Mouse (Mus musculus) neural tube, embryonic 10.5 days (tissue): ENCODE results near the gene Atf6.

ENCODE experiments used
- DNase-seq: peaks from one replicate; pipeline ENCODE4 v3.0.0-alpha.2; 2017; ENCODE audit warnings: low spot score; ENCODE audit errors: extremely low spot score

The Atf6 gene

GRCm38 (mm10) chr1:170709481-170709880, 158.1 kb downstream of the Atf6 start:
- DNase-seq: no peak

- DNase-seq: no peak
Measured at GRCm38 (mm10) chr1:170709034-170709433, 158.5 kb downstream of the Atf6 start.

GRCm38 (mm10) chr1:170706046-170706445, 161.5 kb downstream of the Atf6 start:
- DNase-seq: no peak

- DNase-seq: no peak
Measured at GRCm38 (mm10) chr1:170704911-170705594, 162.5 kb downstream of the Atf6 start.

GRCm38 (mm10) chr1:170704103-170704502, 163.5 kb downstream of the Atf6 start:
- DNase-seq: no peak

GRCm38 (mm10) chr1:170702958-170703357, 164.6 kb downstream of the Atf6 start:
- DNase-seq: no peak

- DNase-seq: no peak
Measured at GRCm38 (mm10) chr1:170702263-170702662, 165.3 kb downstream of the Atf6 start.

- no peak for DNase-seq
Measured at GRCm38 (mm10) chr1:170701582-170701981, 166.0 kb downstream of the Atf6 start.

- no peak for DNase-seq
Measured at GRCm38 (mm10) chr1:170701178-170701577, 166.4 kb downstream of the Atf6 start.

GRCm38 (mm10) chr1:170700496-170701027, 167.0 kb downstream of the Atf6 start:
- no peak for DNase-seq

- no peak for DNase-seq
Measured at GRCm38 (mm10) chr1:170699553-170699952, 168.0 kb downstream of the Atf6 start.

- no peak for DNase-seq
Measured at GRCm38 (mm10) chr1:170698771-170699170, 168.8 kb downstream of the Atf6 start.

- no peak for DNase-seq
Measured at GRCm38 (mm10) chr1:170697771-170698356, 169.7 kb downstream of the Atf6 start.

- no peak for DNase-seq
Measured at GRCm38 (mm10) chr1:170696996-170697395, 170.6 kb downstream of the Atf6 start.

GRCm38 (mm10) chr1:170695326-170695725, 172.2 kb downstream of the Atf6 start:
- DNase-seq: no peak

- no peak for DNase-seq
Measured at GRCm38 (mm10) chr1:170694821-170695291, 172.7 kb downstream of the Atf6 start.

- DNase-seq: no peak
Measured at GRCm38 (mm10) chr1:170691301-170691700, 176.3 kb downstream of the Atf6 start.

- no peak for DNase-seq
Measured at GRCm38 (mm10) chr1:170689773-170690172, 177.8 kb downstream of the Atf6 start.

GRCm38 (mm10) chr1:170683863-170684262, 183.7 kb downstream of the Atf6 start:
- no peak for DNase-seq

GRCm38 (mm10) chr1:170679624-170680023, 187.9 kb downstream of the Atf6 start:
- no peak for DNase-seq

- no peak for DNase-seq
Measured at GRCm38 (mm10) chr1:170678861-170679260, 188.7 kb downstream of the Atf6 start.

- DNase-seq: no peak
Measured at GRCm38 (mm10) chr1:170677681-170678080, 189.9 kb downstream of the Atf6 start.
